Mouse (Mus musculus) liver, embryonic 15.5 days (tissue): ENCODE data around the gene Th. TPM values are rescaled to one million over a fixed set of nuclear protein-coding genes. Genes with fewer than 3 reads are reported as not detected.

Experiments used
- ATAC-seq: fragments of 200-750 bp; cut with Nextera tagmentation; 2 replicates; pipeline ENCODE4 v1.8.0; 2017; ENCODE audit warnings: moderate number of reproducible peaks, mild to moderate bottlenecking, moderate library complexity; ENCODE audit not compliant: insufficient read depth
- H3K27ac ChIP-seq: fragments of 300-500 bp; sonication (generic); replicated peaks from 2 replicates; pipeline ENCODE4 v1.5.1; 2015; ENCODE audit warnings: mild to moderate bottlenecking, inconsistent platforms
- H3K27me3 ChIP-seq: fragments of 300-500 bp; sonication (generic); 2 replicates; pipeline ENCODE4 v1.6.1; 2015; ENCODE audit warnings: mild to moderate bottlenecking, inconsistent platforms
- H3K36me3 ChIP-seq: fragments of 300-500 bp; sonication (generic); replicated peaks from 2 replicates; pipeline ENCODE4 v1.6.1; 2015; ENCODE audit warnings: moderate library complexity, mild to moderate bottlenecking, inconsistent platforms
- H3K4me1 ChIP-seq: fragments of 300-500 bp; sonication (generic); replicated peaks from 2 replicates; pipeline ENCODE4 v1.6.1; 2015; ENCODE audit warnings: inconsistent platforms
- H3K4me2 ChIP-seq: fragments of 300-500 bp; sonication (generic); 2 replicates; pipeline ENCODE4 v1.6.1; 2015; ENCODE audit warnings: moderate library complexity, mild to moderate bottlenecking, inconsistent platforms
- H3K4me3 ChIP-seq: fragments of 300-500 bp; sonication (generic); replicated peaks from 2 replicates; pipeline ENCODE4 v1.5.1; 2015; ENCODE audit warnings: mild to moderate bottlenecking, inconsistent platforms
- H3K9ac ChIP-seq: fragments of 300-500 bp; sonication (generic); 2 replicates; pipeline ENCODE4 v1.6.1; 2015; ENCODE audit warnings: moderate library complexity, mild to moderate bottlenecking, inconsistent platforms
- H3K9me3 ChIP-seq: fragments of 300-500 bp; sonication (generic); replicated peaks from 2 replicates; pipeline ENCODE4 v1.6.1; 2016; ENCODE audit warnings: inconsistent platforms
- WGBS: fragments of 180-500 bp; shearing (Covaris S2); methylation state at CpG from one replicate; pipeline ENCODE4 v1.1.7; 2015; ENCODE audit warnings: mixed read lengths; ENCODE audit not compliant: insufficient replicate concordance; 5-methylcytosine and 5-hydroxymethylcytosine counted together
- polyA plus RNA-seq: library from polyadenylated mRNA; unstranded; fragments of >200 nt; fragmentation: Nextera tagmentation; extraction: Ambion mirVana; gene quantifications from 2 replicates; pipeline ENCODE4 v1.2.1, GENCODE M21; 2015

Th gene
- polyA plus RNA-seq, 1 experiment from 2014 or later, result 0.09 TPM

- Histone ChIP-seq H3K4me2 (no peak overlapping the region), H3K4me1 (no peaks in the 10 kb centered on the region), H3K9me3 (no peaks in the 10 kb centered on the region), H3K36me3 (no peaks in the 10 kb centered on the region), H3K9ac (no peak overlapping the region), H3K4me3 (no peak overlapping the region), H3K27ac (no peak overlapping the region), H3K27me3 (no peaks in the 10 kb centered on the region)
- no peak for ATAC-seq
- 81% methylated on average over 2 of the region's 2 CpGs for WGBS
Measured at GRCm38 (mm10) chr7:142929516-142929915, 1.4 kb downstream of the Th start.

GRCm38 (mm10) chr7:142927293-142927692, 3.6 kb downstream of the Th start:
- Histone ChIP-seq H3K27ac (no peak overlapping the region), H3K27me3 (no peaks in the 10 kb centered on the region), H3K4me3 (no peak overlapping the region), H3K4me2 (no peak overlapping the region), H3K9me3 (no peaks in the 10 kb centered on the region), H3K9ac (no peak overlapping the region), H3K4me1 (no peaks in the 10 kb centered on the region), H3K36me3 (no peaks in the 10 kb centered on the region)
- WGBS, result 68% methylated on average over 8 of the region's 8 CpGs
- no peak for ATAC-seq

- no peaks in the 10 kb centered on the region for H3K4me1 ChIP-seq
- H3K9ac ChIP-seq, result no peak overlapping the region
- H3K36me3 ChIP-seq, result no peaks in the 10 kb centered on the region
- no peak overlapping the region for H3K4me2 ChIP-seq
- H3K4me3 ChIP-seq, result no peak overlapping the region
- H3K9me3 ChIP-seq, result no peaks in the 10 kb centered on the region
- 25% methylated on average over 8 of the region's 8 CpGs for WGBS
- H3K27me3 ChIP-seq, result peaks cover 6% of the 10 kb centered on the region; the same call in 1 of the 2 replicates
- no peak overlapping the region for H3K27ac ChIP-seq
- ATAC-seq, result peak; percentile 48
Measured at GRCm38 (mm10) chr7:142918641-142919628, 12.0 kb downstream of the Th start.

GRCm38 (mm10) chr7:142917659-142918058, 13.3 kb downstream of the Th start:
- no peaks in the 10 kb centered on the region for H3K36me3 ChIP-seq
- WGBS, result 64% methylated on average over 5 of the region's 5 CpGs
- no peaks in the 10 kb centered on the region for H3K9me3 ChIP-seq
- H3K27ac ChIP-seq, result no peak overlapping the region
- no peak overlapping the region for H3K4me3 ChIP-seq
- no peak overlapping the region for H3K4me2 ChIP-seq
- H3K27me3 ChIP-seq, result peaks cover 6% of the 10 kb centered on the region; the same call in 1 of the 2 replicates
- ATAC-seq, result no peak
- H3K4me1 ChIP-seq, result no peaks in the 10 kb centered on the region
- no peak overlapping the region for H3K9ac ChIP-seq

GRCm38 (mm10) chr7:142916178-142916577, 14.8 kb downstream of the Th start:
- no peak overlapping the region for H3K4me3 ChIP-seq
- no peaks in the 10 kb centered on the region for H3K9me3 ChIP-seq
- H3K4me2 ChIP-seq, result no peak overlapping the region
- H3K36me3 ChIP-seq, result no peaks in the 10 kb centered on the region
- H3K9ac ChIP-seq, result no peak overlapping the region
- no peak for ATAC-seq
- no peaks in the 10 kb centered on the region for H3K4me1 ChIP-seq
- H3K27me3 ChIP-seq, result peaks cover 6% of the 10 kb centered on the region; the same call in 1 of the 2 replicates
- WGBS, result 54% methylated on average over 8 of the region's 8 CpGs
- no peak overlapping the region for H3K27ac ChIP-seq

- no peak for ATAC-seq
- Histone ChIP-seq H3K27me3 (peaks cover 6% of the 10 kb centered on the region; the same call in 1 of the 2 replicates), H3K9ac (no peak overlapping the region), H3K4me1 (no peaks in the 10 kb centered on the region), H3K4me3 (no peak overlapping the region), H3K27ac (no peak overlapping the region), H3K4me2 (no peak overlapping the region), H3K36me3 (no peaks in the 10 kb centered on the region), H3K9me3 (no peaks in the 10 kb centered on the region)
- WGBS, result 26% methylated on average over 2 of the region's 2 CpGs
Measured at GRCm38 (mm10) chr7:142911682-142912081, 19.2 kb downstream of the Th start.

- H3K27me3 ChIP-seq, result no peaks in the 10 kb centered on the region; the same call in 1 of the 2 replicates
- H3K27ac ChIP-seq, result no peak overlapping the region
- no peaks in the 10 kb centered on the region for H3K4me1 ChIP-seq
- no peaks in the 10 kb centered on the region for H3K36me3 ChIP-seq
- WGBS, result 30% methylated on average over 2 of the region's 2 CpGs
- H3K9ac ChIP-seq, result no peak overlapping the region
- no peak overlapping the region for H3K4me2 ChIP-seq
- ATAC-seq, result no peak
- no peak overlapping the region for H3K4me3 ChIP-seq
- H3K9me3 ChIP-seq, result no peaks in the 10 kb centered on the region
Measured at GRCm38 (mm10) chr7:142910104-142910503, 20.8 kb downstream of the Th start.

- Histone ChIP-seq H3K4me2 (no peak overlapping the region), H3K9ac (no peak overlapping the region), H3K4me1 (no peaks in the 10 kb centered on the region), H3K4me3 (no peak overlapping the region), H3K27ac (no peak overlapping the region), H3K36me3 (no peaks in the 10 kb centered on the region), H3K27me3 (no peaks in the 10 kb centered on the region; the same call in 1 of the 2 replicates), H3K9me3 (no peaks in the 10 kb centered on the region)
- no peak for ATAC-seq
- WGBS, result 36% methylated on average over 2 of the region's 2 CpGs
Measured at GRCm38 (mm10) chr7:142909622-142910021, 21.3 kb downstream of the Th start.

- no peak for ATAC-seq
- WGBS, result 50% methylated on average over 5 of the region's 5 CpGs
- no peak overlapping the region for H3K27ac ChIP-seq
Measured at GRCm38 (mm10) chr7:142905606-142906005, 25.3 kb downstream of the Th start.

GRCm38 (mm10) chr7:142904331-142904730, 26.6 kb downstream of the Th start:
- Histone ChIP-seq H3K4me1 (no peaks in the 10 kb centered on the region), H3K4me2 (no peak overlapping the region), H3K27ac (no peak overlapping the region), H3K27me3 (peaks cover 17% of the 10 kb centered on the region), H3K9me3 (no peaks in the 10 kb centered on the region), H3K9ac (no peak overlapping the region), H3K4me3 (no peak overlapping the region), H3K36me3 (no peaks in the 10 kb centered on the region)
- 56% methylated on average over 7 of the region's 7 CpGs for WGBS
- ATAC-seq, result no peak

More at GRCm38 (mm10) chr7:142905606-142906005, 25.3 kb downstream of the Th start:
- Histone ChIP-seq H3K4me1 (no peaks in the 10 kb centered on the region), H3K9me3 (no peaks in the 10 kb centered on the region), H3K4me3 (no peak overlapping the region), H3K9ac (no peak overlapping the region), H3K27me3 (peaks cover 15% of the 10 kb centered on the region), H3K4me2 (no peak overlapping the region), H3K36me3 (no peaks in the 10 kb centered on the region)

GRCm38 (mm10) chr7:142902931-142903330, 28.0 kb downstream of the Th start:
- ATAC-seq, result no peak
- Histone ChIP-seq H3K4me3 (no peak overlapping the region), H3K27me3 (peaks cover 31% of the 10 kb centered on the region), H3K4me1 (no peaks in the 10 kb centered on the region), H3K9me3 (no peaks in the 10 kb centered on the region), H3K27ac (no peak overlapping the region), H3K36me3 (no peaks in the 10 kb centered on the region), H3K4me2 (no peak overlapping the region), H3K9ac (no peak overlapping the region)
- 34% methylated on average over 4 of the region's 4 CpGs for WGBS
